ENCODE assay signal across 10 mouse cellular contexts in the genomic region with DNA sequence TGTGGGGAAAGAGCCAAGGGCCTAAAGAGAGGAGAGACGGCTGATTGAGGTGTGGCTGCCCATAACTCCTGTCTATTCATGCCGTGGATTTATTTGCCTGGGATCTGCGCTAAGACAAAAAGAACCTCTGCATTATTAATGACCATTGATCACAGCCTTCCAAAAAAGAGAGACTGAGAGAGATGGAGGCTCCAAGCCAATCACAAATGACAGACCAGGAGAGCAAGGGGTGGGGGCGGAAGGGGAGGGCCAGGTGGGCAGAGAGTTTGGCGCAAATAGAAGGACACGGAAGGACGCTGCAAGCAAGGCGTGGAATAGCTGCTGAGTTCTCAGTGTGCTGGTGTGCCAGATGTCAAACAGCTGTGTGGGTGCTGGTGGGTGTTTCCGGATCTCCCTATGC. TPM values are rescaled to one million over a fixed set of nuclear protein-coding genes. Genes with fewer than 3 reads are reported as not detected.
DNase-seq lines count a peak whose midpoint lies in the region; ATAC-seq and TF ChIP-seq lines count a peak whose summit lies in the region.
"Had no signal": no experiment of that assay in that cellular context is flagged by ENCODE, and none has a peak within 500 bp of the region (broad histone marks: within the 10 kb centered on the region; RNA-seq: fewer than 3 reads in every experiment).

Htr1d (plus strand) TSS at position 301 of the 400 bp plus-strand sequence.

- no peak for DNase-seq in left cerebral cortex, adult 2 months (ENCODE audit: extremely low spot score in 1 of 2, low spot score in 2 of 2)
- DNase-seq in left cerebral cortex, postnatal 10 days (ENCODE audit: extremely low spot score in 1 of 2, low spot score in 2 of 2): no peak
- DNase-seq in forebrain, embryonic 11.5 days (ENCODE audit: low spot score): no peak
- DNase-seq in limb, embryonic 11.5 days (ENCODE audit: low spot score): no peak
- DNase-seq in layer of hippocampus, adult 11-12 months (ENCODE audit: low spot score): no peak
- DNase-seq in cerebellum, adult 11-12 months: no peak
- DNase-seq: kidney, postnatal 4 days had no signal

- no peak for TF ChIP-seq CTCF in left cerebral cortex, adult 2 months (IDR thresholded peaks at IDR 0.05)

- H3K4me2 ChIP-seq in forebrain, embryonic 11.5 days (ENCODE audit: low read depth, low read length, severe bottlenecking): peak within 1 kb of the TSS; percentile 91
- H3K4me2 ChIP-seq in limb, embryonic 11.5 days (ENCODE audit: low read depth, severe bottlenecking): peak within 1 kb of the TSS; percentile 90
- peak within 1 kb of the TSS; percentile 83 for H3K4me2 ChIP-seq in neural tube, embryonic 14.5 days (ENCODE audit: low read depth, low read length)

- ATAC-seq in forebrain, embryonic 11.5 days (replicated peaks; ENCODE audit: low FRiP score): no peak
- ATAC-seq in limb, embryonic 11.5 days (ENCODE audit: insufficient number of reproducible peaks, low FRiP score, low TSS enrichment, low read depth): no peak
- ATAC-seq in neural tube, embryonic 14.5 days (ENCODE audit: low read depth): no peak
- no peak for ATAC-seq in CD4-positive, CD25-positive, alpha-beta regulatory T cell, adult 4 months

- no peak within 1 kb of the TSS for H3K27ac ChIP-seq in left cerebral cortex, adult 2 months
- H3K27ac ChIP-seq in forebrain, embryonic 11.5 days (ENCODE audit: low read depth, low read length): no peak within 1 kb of the TSS
- no peak within 1 kb of the TSS for H3K27ac ChIP-seq in limb, embryonic 11.5 days (replicated peaks; ENCODE audit: low read depth, low read length)
- H3K27ac ChIP-seq in neural tube, embryonic 14.5 days (ENCODE audit: low read depth, low read length): no peak within 1 kb of the TSS

- no peaks in the 10 kb centered on the region for H3K9me3 ChIP-seq in forebrain, embryonic 11.5 days (ENCODE audit: control insufficient read depth, low read length)
- no peaks in the 10 kb centered on the region for H3K9me3 ChIP-seq in limb, embryonic 11.5 days (ENCODE audit: control insufficient read depth, low read length)
- H3K9me3 ChIP-seq in neural tube, embryonic 14.5 days (ENCODE audit: control insufficient read depth, low read length): no peaks in the 10 kb centered on the region

- peak within 1 kb of the TSS; percentile 41 for H3K4me3 ChIP-seq in left cerebral cortex, adult 2 months
- H3K4me3 ChIP-seq in forebrain, embryonic 11.5 days (ENCODE audit: low read depth, low read length): peak within 1 kb of the TSS; percentile 41
- H3K4me3 ChIP-seq in limb, embryonic 11.5 days (ENCODE audit: low read depth, low read length): peak within 1 kb of the TSS; percentile 43
- peak within 1 kb of the TSS; percentile 44 for H3K4me3 ChIP-seq in neural tube, embryonic 14.5 days (ENCODE audit: low read depth, low read length)

- H3K4me1 ChIP-seq in forebrain, embryonic 11.5 days (replicated peaks; ENCODE audit: control insufficient read depth, insufficient read depth, low read length): peaks cover 13% of the 10 kb centered on the region; the same call in 1 of the 2 replicates
- H3K4me1 ChIP-seq in limb, embryonic 11.5 days (ENCODE audit: control insufficient read depth, insufficient read depth, low read length): peaks cover 11% of the 10 kb centered on the region
- peaks cover 8% of the 10 kb centered on the region; the same call in 1 of the 2 replicates for H3K4me1 ChIP-seq in neural tube, embryonic 14.5 days (ENCODE audit: control insufficient read depth, insufficient read depth, low read length)

- 81% methylated on average over 9 of the region's 9 CpGs for WGBS in forebrain, embryonic 11.5 days
- WGBS in limb, embryonic 11.5 days: 79% methylated on average over 9 of the region's 9 CpGs
- 54% methylated on average over 9 of the region's 9 CpGs for WGBS in neural tube, embryonic 14.5 days

- no peaks in the 10 kb centered on the region for H3K36me3 ChIP-seq in forebrain, embryonic 11.5 days (ENCODE audit: control insufficient read depth, insufficient read depth, low read length)
- H3K36me3 ChIP-seq in limb, embryonic 11.5 days (ENCODE audit: control insufficient read depth, insufficient read depth, low read length): no peaks in the 10 kb centered on the region
- no peaks in the 10 kb centered on the region for H3K36me3 ChIP-seq in neural tube, embryonic 14.5 days (ENCODE audit: control insufficient read depth, insufficient read depth, low read length)

- intact Hi-C loops in left cerebral cortex, adult 2 months (cut with DNase I): no loop called here
- intact Hi-C loops in left cerebral cortex, postnatal 10 days (cut with DNase I): no loop called here

- peaks cover 32% of the 10 kb centered on the region for H3K27me3 ChIP-seq in forebrain, embryonic 11.5 days (ENCODE audit: control insufficient read depth, insufficient read depth, low read length)
- H3K27me3 ChIP-seq in limb, embryonic 11.5 days (ENCODE audit: control insufficient read depth, insufficient read depth, low read length): peaks cover 23% of the 10 kb centered on the region
- H3K27me3 ChIP-seq in neural tube, embryonic 14.5 days (ENCODE audit: control insufficient read depth, insufficient read depth, low read length): peaks cover 11% of the 10 kb centered on the region; the same call in 1 of the 2 replicates

- H3K9ac ChIP-seq in forebrain, embryonic 11.5 days (ENCODE audit: low read length): peak within 1 kb of the TSS; percentile 49
- H3K9ac ChIP-seq in limb, embryonic 11.5 days (ENCODE audit: low read length): peak within 1 kb of the TSS; percentile 53
- H3K9ac ChIP-seq in neural tube, embryonic 14.5 days (replicated peaks; ENCODE audit: low read depth, low read length): peak within 1 kb of the TSS; percentile 66

RNA-seq across cellular contexts. Expression of gene Htr1d, which starts in this region (rescaled TPM):
- 1 to 10 TPM; 5.7 to 6.0 TPM for total RNA-seq in left cerebral cortex, adult 2 months (2021)
- total RNA-seq in left cerebral cortex, postnatal 10 days (2021): 1 to 10 TPM; 5.8 to 7.5 TPM
- polyA plus RNA-seq in forebrain, embryonic 11.5 days (2014; fragmentation: Nextera tagmentation; extraction: Ambion mirVana): 0.21 and 0.25 TPM in 2 replicates
- 0.15 TPM in 1 of 2 replicates, not detected in the other for polyA plus RNA-seq in limb, embryonic 11.5 days (2014; fragmentation: Nextera tagmentation; extraction: Ambion mirVana)
- polyA plus RNA-seq in neural tube, embryonic 14.5 days (2014; fragmentation: Nextera tagmentation; extraction: Ambion mirVana): 2.5 and 2.6 TPM in 2 replicates
- polyA plus RNA-seq in CD4-positive, CD25-positive, alpha-beta regulatory T cell, adult 4 months (2017; shearing (Covaris generic)): not detected
- total RNA-seq: common myeloid progenitor, adult 5-6 weeks had no signal
